Mouse (Mus musculus) hindbrain, embryonic 14.5 days (tissue): ENCODE results near the gene Gm49776. TPM values are rescaled to one million over a fixed set of nuclear protein-coding genes. Genes with fewer than 3 reads are reported as not detected.

Experiments
- ATAC-seq: fragments of 200-750 bp; cut with Nextera tagmentation; 2 replicates; pipeline ENCODE4 v1.8.0; 2017; ENCODE audit warnings: moderate number of reproducible peaks, mild to moderate bottlenecking, moderate TSS enrichment, moderate library complexity; ENCODE audit not compliant: low FRiP score
- DNase-seq: peaks from one replicate; pipeline ENCODE4 v3.0.0-alpha.2; 2015; ENCODE audit warnings: low spot score
- H3K27ac ChIP-seq: fragments of 300-500 bp; sonication (generic); 2 replicates; pipeline ENCODE4 v1.5.1; 2014; ENCODE audit warnings: mild to moderate bottlenecking, moderate library complexity
- H3K27me3 ChIP-seq: fragments of 300-500 bp; sonication (generic); 2 replicates; pipeline ENCODE4 v1.6.1; 2014; ENCODE audit warnings: mild to moderate bottlenecking, low read length, mixed read lengths; ENCODE audit not compliant: control insufficient read depth, insufficient read depth
- H3K36me3 ChIP-seq: fragments of 300-500 bp; sonication (generic); replicated peaks from 2 replicates; pipeline ENCODE4 v1.6.1; 2014; ENCODE audit not compliant: control insufficient read depth, insufficient read depth
- H3K4me1 ChIP-seq: fragments of 300-500 bp; sonication (generic); replicated peaks from 2 replicates; pipeline ENCODE4 v1.6.1; 2014; ENCODE audit warnings: antibody characterized with exemption, low read length, mixed read lengths; ENCODE audit not compliant: control insufficient read depth, insufficient read depth
- H3K4me2 ChIP-seq: fragments of 300-500 bp; sonication (generic); replicated peaks from 2 replicates; pipeline ENCODE4 v1.6.1; 2014; ENCODE audit warnings: mild to moderate bottlenecking, moderate library complexity
- H3K4me3 ChIP-seq: fragments of 300-500 bp; sonication (generic); replicated peaks from 2 replicates; pipeline ENCODE4 v1.5.1; 2014; ENCODE audit warnings: mild to moderate bottlenecking, low read length
- H3K9ac ChIP-seq: fragments of 300-500 bp; sonication (generic); 2 replicates; pipeline ENCODE4 v1.6.1; 2014
- H3K9me3 ChIP-seq: fragments of 300-500 bp; sonication (generic); 2 replicates; pipeline ENCODE4 v1.6.1; 2016; ENCODE audit warnings: low read length; ENCODE audit not compliant: control insufficient read depth
- WGBS: fragments of 180-500 bp; shearing (Covaris S2); extraction: QIAGEN DNeasy Blood & Tissue Kit; methylation state at CpG from one replicate; pipeline ENCODE4 v1.1.7; 2014; 5-methylcytosine and 5-hydroxymethylcytosine counted together
- polyA plus RNA-seq: library from polyadenylated mRNA; unstranded; fragments of >200 nt; fragmentation: Nextera tagmentation; extraction: Ambion mirVana; gene quantifications from 2 replicates; pipeline ENCODE4 v1.2.1, GENCODE M21; 2014

The Gm49776 gene
- polyA plus RNA-seq, 1 experiment from 2014 or later, result not detected

- no peak overlapping the region for H3K4me3 ChIP-seq
- no peak overlapping the region for H3K27ac ChIP-seq
- no peak overlapping the region for H3K4me2 ChIP-seq
- H3K9me3 ChIP-seq, result no peaks in the 10 kb centered on the region
- DNase-seq (no peak), ATAC-seq (no peak)
- peaks cover 18% of the 10 kb centered on the region for H3K4me1 ChIP-seq
- H3K36me3 ChIP-seq, result peaks cover 71% of the 10 kb centered on the region
- 86% methylated on average over 6 of the region's 6 CpGs for WGBS
- H3K27me3 ChIP-seq, result no peaks in the 10 kb centered on the region
- no peak overlapping the region for H3K9ac ChIP-seq
These were observed 5.4 kb downstream of the Gm49776 start for GRCm38 (mm10) chr16:18252736-18253135.

DNA sequence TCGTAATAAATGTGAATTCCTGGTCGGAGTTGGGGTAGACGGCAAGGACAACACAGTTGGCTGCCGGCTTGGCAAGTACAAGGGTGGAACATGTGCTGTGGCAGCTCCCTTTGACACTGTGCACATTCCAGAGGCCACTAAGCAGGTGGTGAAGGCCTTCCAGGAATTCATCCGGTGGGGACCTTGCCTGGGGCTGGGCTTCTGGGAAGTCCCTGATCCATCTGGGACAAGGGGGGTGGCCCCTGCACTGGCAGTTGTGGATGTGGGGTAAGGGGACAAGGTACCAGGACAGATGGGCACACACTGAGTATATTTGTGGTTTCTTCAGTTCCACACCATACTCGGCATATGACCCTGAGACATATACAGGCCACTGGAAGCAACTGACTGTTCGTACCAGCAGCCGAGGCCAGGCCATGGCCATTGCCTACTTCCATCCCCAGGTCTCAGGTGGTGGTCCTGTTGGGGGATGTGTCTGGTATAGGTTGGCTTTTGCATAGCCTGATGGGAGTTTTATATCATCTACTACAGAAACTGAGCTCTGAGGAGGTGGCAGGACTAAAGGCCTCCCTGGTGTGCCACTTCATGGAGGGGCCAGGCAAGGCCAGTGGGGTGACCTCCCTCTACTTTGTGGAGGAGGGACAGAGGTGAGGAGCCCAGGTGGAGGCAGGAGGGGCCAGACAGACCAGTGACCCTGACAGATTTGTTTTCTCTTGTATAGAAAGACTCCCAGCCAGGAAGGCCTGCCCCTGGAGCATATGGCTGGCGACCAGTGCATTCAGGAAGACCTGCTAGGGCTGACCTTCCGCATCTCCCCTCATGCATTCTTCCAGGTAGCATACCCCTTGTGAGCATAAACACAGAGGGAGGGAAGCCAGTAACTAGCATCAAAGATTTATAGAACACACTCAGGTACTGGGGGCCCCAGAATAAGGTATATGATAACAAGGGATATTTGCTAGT, 7.0 kb downstream of the Gm49776 start:
- Histone ChIP-seq H3K4me2 (peak overlapping the region; percentile 94), H3K9ac (peak overlapping the region; percentile 74; the same call in 1 of the 2 replicates), H3K9me3 (no peaks in the 10 kb centered on the region), H3K4me3 (no peak overlapping the region; the same call in 1 of the 2 replicates), H3K4me1 (peaks cover 28% of the 10 kb centered on the region), H3K36me3 (peaks cover 65% of the 10 kb centered on the region), H3K27ac (no peak overlapping the region), H3K27me3 (no peaks in the 10 kb centered on the region)
- DNase-seq, result no peak
- WGBS, result 67% methylated on average over 10 of the region's 10 CpGs
- no peak for ATAC-seq

DNA sequence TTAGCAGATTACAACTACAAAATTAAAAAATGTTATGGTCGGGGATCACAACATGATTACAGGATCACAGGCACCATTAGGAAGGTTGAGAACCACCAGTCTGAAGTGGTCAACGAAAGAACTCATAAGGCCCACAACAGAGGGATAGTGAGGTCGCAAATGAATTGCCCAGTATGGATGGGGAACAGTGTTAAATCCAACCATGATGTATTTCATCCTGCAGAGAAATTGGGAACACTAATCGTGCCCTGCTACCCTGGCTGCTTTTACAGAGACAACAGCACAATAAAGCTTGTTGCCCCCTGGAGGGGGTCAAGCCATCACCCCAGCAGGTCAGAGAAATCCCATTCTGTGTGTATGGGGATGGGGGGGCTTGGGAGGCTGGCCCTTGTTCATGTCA, 7.9 kb downstream of the Gm49776 start:
- Histone ChIP-seq H3K9me3 (no peaks in the 10 kb centered on the region), H3K36me3 (peaks cover 65% of the 10 kb centered on the region), H3K9ac (peak overlapping the region; percentile 74), H3K27me3 (no peaks in the 10 kb centered on the region), H3K4me2 (peak overlapping the region; percentile 94), H3K4me1 (peaks cover 28% of the 10 kb centered on the region), H3K27ac (no peak overlapping the region), H3K4me3 (peak overlapping the region; percentile 87)
- ATAC-seq (no peak), DNase-seq (no peak)
- 54% methylated on average over 4 of the region's 4 CpGs for WGBS

GRCm38 (mm10) chr16:18249364-18249967, 8.7 kb downstream of the Gm49776 start:
- DNase-seq, result peak; percentile 29
- WGBS, result 8% methylated on average over 27 of the region's 27 CpGs
- Histone ChIP-seq H3K36me3 (peaks cover 65% of the 10 kb centered on the region), H3K27ac (peak overlapping the region; percentile 87), H3K4me1 (peaks cover 28% of the 10 kb centered on the region), H3K4me3 (peak overlapping the region; percentile 87), H3K27me3 (no peaks in the 10 kb centered on the region), H3K9ac (peak overlapping the region; percentile 74), H3K4me2 (peak overlapping the region; percentile 94), H3K9me3 (no peaks in the 10 kb centered on the region)
- peak; percentile 5 for ATAC-seq

DNA sequence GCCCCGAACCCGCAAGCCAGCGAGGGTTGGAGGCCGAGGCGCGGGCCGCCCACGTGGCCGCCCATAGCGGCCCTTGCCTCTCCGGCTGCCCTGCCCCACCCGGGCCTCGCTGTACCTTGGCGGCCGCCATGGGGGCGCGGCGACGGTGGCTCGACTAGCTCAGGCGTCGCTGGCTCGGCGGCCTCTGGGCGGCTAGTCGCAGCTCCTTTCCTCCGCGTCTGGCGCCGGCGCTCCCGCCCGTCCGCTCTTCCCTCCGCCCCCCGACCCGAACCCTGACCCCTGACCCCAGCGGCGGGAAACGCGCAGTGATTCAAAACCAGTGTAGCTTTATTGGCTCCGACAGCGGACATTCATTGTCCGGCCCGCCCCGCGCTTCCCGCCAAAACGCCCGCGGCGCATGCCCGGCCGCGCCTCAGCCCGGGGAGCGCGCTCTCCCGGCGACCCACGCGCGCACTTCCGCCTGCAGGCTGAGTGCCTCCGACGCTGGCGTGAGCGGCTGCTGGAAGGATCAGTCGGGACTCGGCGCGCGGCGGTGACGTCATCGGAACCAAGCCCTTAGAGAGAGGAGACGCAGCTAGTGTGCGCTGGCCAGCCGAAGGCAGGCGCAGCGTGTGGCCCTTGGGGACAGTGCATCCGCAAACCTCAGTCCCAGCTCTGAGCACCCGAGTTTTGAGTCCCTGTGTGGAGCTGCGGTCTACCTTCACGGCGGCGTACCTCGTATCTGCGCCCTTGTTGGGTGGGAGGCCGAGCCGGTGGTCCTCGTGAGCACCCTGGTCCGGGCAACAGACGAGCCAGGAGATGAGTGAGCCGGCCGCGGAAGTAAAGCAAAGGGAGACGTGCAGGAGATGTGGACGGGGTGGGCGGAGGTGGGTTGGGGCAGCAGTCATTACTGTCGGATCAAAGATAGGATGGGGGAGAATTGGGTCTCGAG, 9.4 kb downstream of the Gm49776 start, which contains the start of the genes Trmt2a and Ranbp1:
Gene Trmt2a, plus strand, starts transcription at position 247 of the 931 bp plus-strand sequence.
Gene Ranbp1, minus strand, starts transcription at position 300 of the 931 bp plus-strand sequence.
- Histone ChIP-seq H3K4me2 (peak within 1 kb of the TSS; percentile 94), H3K9ac (peak within 1 kb of the TSS; percentile 74), H3K4me3 (peak within 1 kb of the TSS; percentile 87), H3K36me3 (peaks cover 65% of the 10 kb centered on the region), H3K9me3 (no peaks in the 10 kb centered on the region), H3K27ac (peak within 1 kb of the TSS; percentile 87), H3K27me3 (no peaks in the 10 kb centered on the region), H3K4me1 (peaks cover 28% of the 10 kb centered on the region)
- peak; percentile 96 for ATAC-seq
- DNase-seq, result peak; percentile 99
- WGBS, result under 1% methylated on average over 92 of the region's 102 CpGs

- peaks cover 65% of the 10 kb centered on the region for H3K36me3 ChIP-seq
- peak overlapping the region; percentile 94 for H3K4me2 ChIP-seq
- peak overlapping the region; percentile 74 for H3K9ac ChIP-seq
- peak overlapping the region; percentile 87 for H3K4me3 ChIP-seq
- H3K9me3 ChIP-seq, result no peaks in the 10 kb centered on the region
- DNase-seq (no peak), ATAC-seq (no peak; the same call in 1 of the 2 replicates)
- no peaks in the 10 kb centered on the region for H3K27me3 ChIP-seq
- 1% methylated on average over 33 of the region's 33 CpGs for WGBS
- H3K27ac ChIP-seq, result peak overlapping the region; percentile 87
- H3K4me1 ChIP-seq, result peaks cover 28% of the 10 kb centered on the region
These were observed 10.4 kb downstream of the Gm49776 start for GRCm38 (mm10) chr16:18247521-18248399.

- Histone ChIP-seq H3K9ac (no peak overlapping the region), H3K4me3 (no peak overlapping the region), H3K36me3 (peaks cover 95% of the 10 kb centered on the region), H3K4me1 (no peaks in the 10 kb centered on the region; the same call in 1 of the 2 replicates), H3K27me3 (no peaks in the 10 kb centered on the region), H3K9me3 (no peaks in the 10 kb centered on the region), H3K27ac (no peak overlapping the region), H3K4me2 (no peak overlapping the region)
- DNase-seq (no peak), ATAC-seq (no peak)
- 94% methylated on average over 10 of the region's 10 CpGs for WGBS
These were observed 16.5 kb downstream of the Gm49776 start for GRCm38 (mm10) chr16:18241581-18241980.
